ENCODE assay signal across 8 mouse cellular contexts in genomic region chr14:16448269-16448987, GRCm38 (mm10).
A peak's percentile ranks its signal among the peaks of the same experiment; 100 is the strongest.
DNase-seq lines count a peak whose midpoint lies in the region; ATAC-seq and TF ChIP-seq lines count a peak whose summit lies in the region.

No protein-coding gene starts in this region.

- H3K9ac ChIP-seq in heart, embryonic 11.5 days (ENCODE audit: low read depth, low read length): no peak overlapping the region
- no peak overlapping the region for H3K9ac ChIP-seq in hindbrain, embryonic 16.5 days (ENCODE audit: low read depth, low read length)
- H3K9ac ChIP-seq in midbrain, embryonic 12.5 days (replicated peaks): no peak overlapping the region

- H3K9me3 ChIP-seq in heart, embryonic 11.5 days (replicated peaks; ENCODE audit: control insufficient read depth, low read length): no peaks in the 10 kb centered on the region
- H3K9me3 ChIP-seq in embryonic facial prominence, embryonic 10.5 days: no peaks in the 10 kb centered on the region
- no peaks in the 10 kb centered on the region for H3K9me3 ChIP-seq in hindbrain, embryonic 16.5 days (ENCODE audit: control insufficient read depth, low read length)
- no peaks in the 10 kb centered on the region for H3K9me3 ChIP-seq in midbrain, embryonic 12.5 days

- H3K36me3 ChIP-seq in heart, embryonic 11.5 days (ENCODE audit: control insufficient read depth, insufficient read depth, low read length): no peaks in the 10 kb centered on the region; the same call in 1 of the 2 replicates
- peaks cover 3% of the 10 kb centered on the region; the same call in 1 of the 2 replicates for H3K36me3 ChIP-seq in embryonic facial prominence, embryonic 10.5 days (replicated peaks)
- H3K36me3 ChIP-seq in hindbrain, embryonic 16.5 days (ENCODE audit: control insufficient read depth, insufficient read depth, low read length): no peaks in the 10 kb centered on the region
- no peaks in the 10 kb centered on the region for H3K36me3 ChIP-seq in midbrain, embryonic 12.5 days

- 53% methylated on average over 4 of the region's 4 CpGs for WGBS in heart, embryonic 11.5 days (ENCODE audit: insufficient replicate concordance)
- WGBS in embryonic facial prominence, embryonic 10.5 days: 61% methylated on average over 4 of the region's 4 CpGs
- 40% methylated on average over 4 of the region's 4 CpGs for WGBS in hindbrain, embryonic 16.5 days
- WGBS in midbrain, embryonic 12.5 days: 63% methylated on average over 4 of the region's 4 CpGs
- 59% methylated on average over 4 of the region's 4 CpGs for WGBS in cerebellum, adult 2 months

- no peak overlapping the region for H3K27ac ChIP-seq in heart, embryonic 11.5 days (ENCODE audit: low read depth, low read length)
- H3K27ac ChIP-seq in embryonic facial prominence, embryonic 10.5 days (replicated peaks): no peak overlapping the region
- no peak overlapping the region for H3K27ac ChIP-seq in hindbrain, embryonic 16.5 days (ENCODE audit: low read depth, low read length)
- H3K27ac ChIP-seq in midbrain, embryonic 12.5 days (replicated peaks): no peak overlapping the region
- no peak overlapping the region for H3K27ac ChIP-seq in cerebellum, adult 2 months (ENCODE audit: insufficient read depth, low read length)

- peak; percentile 85 for ATAC-seq in heart, embryonic 11.5 days (replicated peaks; ENCODE audit: insufficient number of reproducible peaks, low FRiP score, low TSS enrichment)
- ATAC-seq in hindbrain, embryonic 16.5 days: peak; percentile 65
- ATAC-seq in midbrain, embryonic 12.5 days (ENCODE audit: low FRiP score, low read depth): peak; percentile 68
- no peak for ATAC-seq in activated CD4-positive, CD25-positive, alpha-beta regulatory T cell, adult 4 months

- peaks cover 7% of the 10 kb centered on the region for H3K4me1 ChIP-seq in heart, embryonic 11.5 days (ENCODE audit: control insufficient read depth, insufficient read depth, low read length)
- H3K4me1 ChIP-seq in embryonic facial prominence, embryonic 10.5 days: no peaks in the 10 kb centered on the region; the same call in 1 of the 2 replicates
- no peaks in the 10 kb centered on the region for H3K4me1 ChIP-seq in hindbrain, embryonic 16.5 days (ENCODE audit: control insufficient read depth, insufficient read depth, low read depth, low read length)
- no peaks in the 10 kb centered on the region for H3K4me1 ChIP-seq in midbrain, embryonic 12.5 days
- peaks cover 7% of the 10 kb centered on the region; the same call in 1 of the 2 replicates for H3K4me1 ChIP-seq in cerebellum, adult 2 months (ENCODE audit: control insufficient read depth, insufficient read depth, low read length)

- no peak for DNase-seq in heart, adult 18-20 months
- peak; percentile 63 for DNase-seq in embryonic facial prominence, embryonic 10.5 days (ENCODE audit: low spot score)
- no peak for DNase-seq in cerebellum, adult 2 months
- DNase-seq in right cerebral cortex, adult 2 months (ENCODE audit: low spot score in 2 of 2): no peak

- TF ChIP-seq CTCF in cerebellum, adult 2 months (IDR thresholded peaks at IDR 0.05; ENCODE audit: borderline replicate concordance, insufficient read depth, low read depth, low read length): no peak

- H3K4me3 ChIP-seq in heart, embryonic 11.5 days (ENCODE audit: low read depth, low read length): no peak overlapping the region
- no peak overlapping the region for H3K4me3 ChIP-seq in embryonic facial prominence, embryonic 10.5 days
- no peak overlapping the region for H3K4me3 ChIP-seq in hindbrain, embryonic 16.5 days (ENCODE audit: low read length)
- no peak overlapping the region for H3K4me3 ChIP-seq in midbrain, embryonic 12.5 days
- H3K4me3 ChIP-seq in cerebellum, adult 2 months (replicated peaks; ENCODE audit: insufficient read depth, low read depth, low read length): no peak overlapping the region

- TF ChIP-seq POLR2A in cerebellum, adult 2 months (IDR thresholded peaks at IDR 0.05; ENCODE audit: borderline replicate concordance, insufficient read depth, low read length): no peak

- no peaks in the 10 kb centered on the region for H3K27me3 ChIP-seq in heart, embryonic 11.5 days (ENCODE audit: control insufficient read depth, insufficient read depth, low read length)
- no peaks in the 10 kb centered on the region for H3K27me3 ChIP-seq in embryonic facial prominence, embryonic 10.5 days (replicated peaks; ENCODE audit: low read depth, poor library complexity, severe bottlenecking)
- H3K27me3 ChIP-seq in hindbrain, embryonic 16.5 days (replicated peaks; ENCODE audit: control insufficient read depth, insufficient read depth, low read length): no peaks in the 10 kb centered on the region
- no peaks in the 10 kb centered on the region for H3K27me3 ChIP-seq in midbrain, embryonic 12.5 days
- H3K27me3 ChIP-seq in cerebellum, adult 2 months (ENCODE audit: control insufficient read depth, insufficient read depth, low read length): no peaks in the 10 kb centered on the region

- H3K4me2 ChIP-seq in heart, embryonic 11.5 days: no peak overlapping the region
- no peak overlapping the region for H3K4me2 ChIP-seq in hindbrain, embryonic 16.5 days (ENCODE audit: low read length)
- H3K4me2 ChIP-seq in midbrain, embryonic 12.5 days (replicated peaks): no peak overlapping the region
